Mouse (Mus musculus): ENCODE measurements around the gene Fam98c.

GRCm38 (mm10) chr7:29169231-29170065 lies 13.4 kb upstream of the Fam98c start:
- TF ChIP-seq POLR2A (IDR thresholded peaks at IDR 0.05; ENCODE audit: borderline replicate concordance, extremely low read depth, insufficient read depth, insufficient read length, poor library complexity, severe bottlenecking) (no peak), CTCF (IDR thresholded peaks at IDR 0.05; ENCODE audit: borderline replicate concordance, extremely low read depth, insufficient read depth, insufficient read length) (no peak)
